Mouse (Mus musculus): ENCODE measurements around the gene Usp40.

DNA sequence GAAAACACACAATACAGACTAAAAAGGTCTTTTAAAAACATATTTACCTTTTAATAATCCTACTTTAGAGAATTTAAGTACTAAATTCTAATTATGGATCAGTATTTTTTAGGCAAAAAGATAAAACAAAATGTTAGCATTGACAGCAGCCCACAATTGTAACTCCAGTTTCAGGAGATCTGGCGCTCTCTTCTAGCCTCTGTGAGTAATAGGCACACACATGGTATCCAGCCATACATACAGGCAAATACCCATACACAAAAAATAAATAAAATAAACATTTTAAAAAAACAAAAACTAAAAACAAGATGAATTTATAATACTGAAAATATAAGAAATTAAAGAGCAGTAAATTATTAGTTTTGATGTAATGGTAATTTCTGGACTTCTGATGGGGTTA lies 49.4 kb downstream of the Usp40 start:
- TF ChIP-seq CTCF (IDR thresholded peaks at IDR 0.05; ENCODE audit: low read depth) (no peak), EP300 (IDR thresholded peaks at IDR 0.05; ENCODE audit: low read depth) (no peak)

All from liver, postnatal 0 days (tissue).